Comparison of ENCODE assay signal across 8 mouse cellular contexts in genomic region chr6:13030961-13031360, GRCm38 (mm10). TPM values are rescaled to one million over a fixed set of nuclear protein-coding genes. Genes with fewer than 3 reads are reported as not detected.
DNase-seq lines count a peak whose midpoint lies in the region.

No protein-coding gene starts in this region.

- peak; percentile 11 for DNase-seq in heart, adult 8-10 months (ENCODE audit: low spot score)
- DNase-seq in heart, postnatal 25 days (ENCODE audit: low spot score) = no peak
- peak; percentile 86 for DNase-seq in 3T3-L1 (ENCODE audit: low read depth, low spot score)
- DNase-seq in adipocyte (ENCODE audit: low spot score) = peak; percentile 82
- peak; percentile 47 for DNase-seq in kidney, postnatal 14 days
- DNase-seq in right cerebral cortex, postnatal 4 days = peak; percentile 2
- DNase-seq in testis, postnatal 14 days (ENCODE audit: low spot score) = no peak
- no peak for DNase-seq in spleen, postnatal 14 days (ENCODE audit: low spot score in 2 of 2)

- intact Hi-C loops in heart, postnatal 25 days (cut with DNase I) = no loop called here

RNA-seq across cellular contexts. Expression of gene Tmem106b, which starts 38.6 kb away (rescaled TPM):
- total RNA-seq in heart, adult 8-10 months (2022) = 100 to 1,000 TPM; 138 to 173 (median 153) TPM
- 100 to 1,000 TPM; 149 to 152 TPM for total RNA-seq in heart, postnatal 25 days (2021)

Comparison
In these comparisons a context has a peak if more than half of its experiments do, and no peak if none do; other contexts are left out.
1. DNase-seq: peak in heart, adult 8-10 months (single experiment), 3T3-L1 (single experiment), adipocyte (single experiment), kidney, postnatal 14 days (single experiment) and right cerebral cortex, postnatal 4 days (single experiment); none in heart, postnatal 25 days (single experiment), testis, postnatal 14 days (single experiment) and spleen, postnatal 14 days (0 of 2).